Mouse (Mus musculus) gastrocnemius, postnatal 14 days (tissue): ENCODE results near the gene Cbr4. TPM values are rescaled to one million over a fixed set of nuclear protein-coding genes. Genes with fewer than 3 reads are reported as not detected.

Experiments used
- DNase-seq: peaks from one replicate; pipeline ENCODE4 v3.0.0; 2021; ENCODE audit warnings: mixed read lengths
- intact Hi-C: fragments of 180-260 bp; cut with DNase I; formaldehyde crosslinking; loops from one replicate; pipeline ENCODE4 v1.15.1; 2025; ENCODE audit warnings: low total_unique reads
- long read RNA-seq, 2 experiments: library from polyadenylated mRNA; stranded (forward); transcript quantifications; one replicate each; pipeline ENCODE4 v2.0.0; 2021
- total RNA-seq, 2 experiments: library from RNA; stranded (reverse); gene quantifications; 2 replicates each; pipeline ENCODE4 v1.2.3; 2021

Cbr4 gene
- total RNA-seq = 10 to 100 TPM; 32.1 to 36.7 TPM
- long read RNA-seq, experiment 1, full-length matches to known transcripts = 32 of 32 reads
- long read RNA-seq, experiment 1, partial matches to known transcripts = 0 of 32 reads
- long read RNA-seq, experiment 1, other reads (novel, unspliced or antisense) = 0 of 32 reads
- long read RNA-seq, experiment 2, full-length matches to known transcripts = 20 of 22 reads
- long read RNA-seq, experiment 2, partial matches to known transcripts = 1 of 22 reads
- long read RNA-seq, experiment 2, other reads (novel, unspliced or antisense) = 1 of 22 reads

- peak; percentile 81 for DNase-seq
- intact Hi-C loops = loop anchor here (10.0 kb wide), 1 partner anchor 263 kb away; the partner anchor contains the start of gene Sh3rf1
These were observed at the start of gene Cbr4 for GRCm38 (mm10) chr8:61487597-61488156. Cbr4 (plus strand) TSS chr8:61487734.

DNA sequence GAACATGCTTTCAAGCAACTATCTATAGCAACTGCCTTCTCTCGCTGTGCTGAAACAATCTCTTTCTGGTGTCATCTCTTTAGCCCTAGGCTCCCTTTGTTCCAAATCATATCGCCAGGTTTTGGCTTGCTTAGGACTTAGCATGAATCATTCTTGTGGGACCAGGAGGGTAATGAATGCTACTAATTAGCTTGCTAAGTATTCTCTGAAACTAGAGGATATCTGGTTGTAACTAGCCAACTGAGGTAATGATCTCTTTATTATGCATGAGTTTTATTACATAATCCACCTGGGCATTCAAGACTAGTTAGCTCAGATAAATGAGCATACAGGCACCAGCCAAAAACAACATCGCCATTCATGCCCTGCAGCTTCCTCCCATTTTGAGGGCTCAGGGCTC is 44.5 kb upstream of the Cbr4 start:
- intact Hi-C loops = no loop called here
- no peak for DNase-seq

DNA sequence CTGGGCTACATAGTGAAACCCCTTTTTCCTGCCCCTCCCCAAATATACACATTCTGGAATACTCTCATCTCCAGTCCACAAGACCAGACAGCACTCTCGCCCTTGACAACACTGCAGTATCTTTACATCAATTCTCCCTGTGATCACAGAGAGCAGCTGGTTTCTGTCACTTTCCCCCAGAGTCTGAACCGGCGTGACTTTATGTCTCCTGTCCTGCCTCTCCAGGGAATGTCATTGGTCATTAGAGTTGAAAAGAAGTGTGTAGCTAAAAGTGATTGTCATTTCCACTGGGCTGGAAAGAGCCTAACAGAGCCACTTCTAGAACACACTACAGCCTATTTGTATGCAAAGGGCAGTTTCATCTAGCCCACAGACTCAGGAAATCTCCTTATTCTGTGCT is 43.2 kb upstream of the Cbr4 start:
- DNase-seq = no peak
- intact Hi-C loops = no loop called here

- no peak for DNase-seq
- intact Hi-C loops = no loop called here
These were observed 41.2 kb upstream of the Cbr4 start for GRCm38 (mm10) chr8:61446329-61446728.

- DNase-seq = no peak
- intact Hi-C loops = no loop called here
These were observed 39.4 kb upstream of the Cbr4 start for GRCm38 (mm10) chr8:61448100-61448499.

GRCm38 (mm10) chr8:61448881-61449280 is 38.7 kb upstream of the Cbr4 start:
- no peak for DNase-seq
- intact Hi-C loops = no loop called here

DNA sequence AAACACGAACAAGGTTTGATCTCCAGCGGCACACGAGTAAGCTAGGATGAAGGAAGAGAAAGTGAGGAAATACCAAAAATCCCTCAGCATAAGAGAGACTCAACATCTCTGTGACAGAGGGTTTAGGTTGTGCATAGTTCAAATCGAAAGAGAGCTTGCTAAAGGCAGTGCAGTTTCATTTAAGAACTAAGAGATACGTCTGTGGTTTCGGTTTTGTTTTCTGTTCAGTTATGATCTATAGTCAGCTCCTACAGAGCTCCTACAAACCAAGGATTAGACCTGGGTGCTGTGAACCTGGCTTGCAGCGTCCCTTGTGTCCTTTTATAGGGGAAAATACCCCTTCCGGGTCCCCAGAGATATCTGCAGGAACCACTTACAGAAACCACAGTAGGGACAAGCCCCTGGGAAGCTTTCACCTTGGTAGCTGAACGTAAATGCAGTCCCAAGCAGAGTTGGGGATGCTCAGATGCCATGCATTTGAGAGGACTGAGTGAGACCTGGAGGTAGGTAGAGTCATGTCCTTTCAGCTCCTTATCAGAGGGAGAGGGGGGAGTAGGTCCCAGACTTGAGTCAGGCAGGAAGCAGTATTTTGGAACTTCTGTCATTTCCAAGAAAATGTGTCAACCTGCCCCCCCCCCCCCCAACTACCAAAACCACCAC is 36.5 kb upstream of the Cbr4 start:
- no peak for DNase-seq
- intact Hi-C loops = no loop called here

- DNase-seq = no peak
- intact Hi-C loops = no loop called here
These were observed 35.7 kb upstream of the Cbr4 start for GRCm38 (mm10) chr8:61451721-61452337.

DNA sequence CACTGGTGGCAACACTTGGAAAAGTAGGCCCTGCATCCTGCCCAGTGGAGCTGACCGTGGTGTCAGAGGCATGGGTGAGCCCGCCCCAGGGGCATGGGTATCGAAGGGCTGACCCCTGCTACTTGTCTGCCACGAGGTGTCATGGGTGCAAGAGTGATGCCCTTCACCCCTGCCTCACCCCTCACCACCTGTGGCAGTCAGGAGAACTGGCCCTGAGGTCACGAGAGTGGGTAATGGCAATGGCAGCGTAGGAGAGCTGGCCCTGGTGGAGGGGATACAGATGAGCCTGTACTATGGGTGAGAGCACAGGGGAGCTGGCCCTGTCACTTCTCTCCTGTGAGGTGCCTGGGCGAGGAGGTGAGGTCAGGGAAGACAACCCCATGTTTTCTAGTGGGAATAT is 27.8 kb upstream of the Cbr4 start:
- intact Hi-C loops = no loop called here
- DNase-seq = no peak

DNA sequence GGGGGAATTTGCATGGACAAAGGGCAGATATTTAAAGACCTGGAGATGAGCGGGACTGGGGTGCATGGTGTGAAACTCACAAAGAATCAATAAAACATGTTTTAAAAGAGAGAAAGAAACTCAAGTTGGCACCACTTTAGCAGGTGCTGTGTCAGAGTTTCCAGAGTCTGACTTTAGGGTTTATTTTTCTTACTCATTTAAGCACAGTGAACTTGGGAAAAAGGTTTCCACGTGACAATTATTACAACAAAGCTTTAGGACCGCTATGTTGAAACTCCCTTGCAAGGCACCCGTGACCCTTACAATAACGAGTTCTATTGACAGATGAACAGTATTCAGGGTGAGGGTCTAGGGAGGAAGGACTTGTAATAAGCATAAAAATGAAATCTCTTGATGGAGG is 25.3 kb upstream of the Cbr4 start:
- intact Hi-C loops = no loop called here
- DNase-seq = no peak

GRCm38 (mm10) chr8:61464393-61464792 is 23.1 kb upstream of the Cbr4 start:
- DNase-seq = no peak
- intact Hi-C loops = no loop called here

GRCm38 (mm10) chr8:61466696-61467552 is 20.6 kb upstream of the Cbr4 start:
- intact Hi-C loops = no loop called here
- no peak for DNase-seq

GRCm38 (mm10) chr8:61467553-61467815 is 20.1 kb upstream of the Cbr4 start:
- no peak for DNase-seq

GRCm38 (mm10) chr8:61470213-61470612 is 17.3 kb upstream of the Cbr4 start:
- no peak for DNase-seq
- intact Hi-C loops = no loop called here

More at GRCm38 (mm10) chr8:61467553-61467815, 20.1 kb upstream of the Cbr4 start:
- intact Hi-C loops = no loop called here

GRCm38 (mm10) chr8:61475251-61475673 is 12.3 kb upstream of the Cbr4 start:
- no peak for DNase-seq
- intact Hi-C loops = no loop called here

DNA sequence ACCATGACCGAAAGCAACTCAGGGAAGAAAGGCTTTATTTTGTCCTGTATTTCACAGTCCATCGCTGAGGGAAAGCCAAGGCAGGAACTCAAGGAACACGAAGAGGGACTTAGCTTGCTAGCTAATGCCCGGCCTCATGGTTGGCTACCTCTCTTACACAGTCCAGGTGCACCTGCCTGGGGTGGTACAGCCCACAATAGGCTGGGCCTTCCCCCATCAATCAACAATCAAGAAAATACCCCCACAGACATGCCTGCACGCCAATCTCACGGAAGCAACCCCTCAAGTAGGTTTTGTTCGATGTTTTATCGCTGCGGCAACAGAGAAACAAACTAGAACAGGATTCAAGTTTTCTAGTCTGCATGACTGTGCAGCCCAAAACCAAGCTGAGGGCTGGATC is 11.4 kb upstream of the Cbr4 start:
- intact Hi-C loops = no loop called here
- DNase-seq = no peak

DNA sequence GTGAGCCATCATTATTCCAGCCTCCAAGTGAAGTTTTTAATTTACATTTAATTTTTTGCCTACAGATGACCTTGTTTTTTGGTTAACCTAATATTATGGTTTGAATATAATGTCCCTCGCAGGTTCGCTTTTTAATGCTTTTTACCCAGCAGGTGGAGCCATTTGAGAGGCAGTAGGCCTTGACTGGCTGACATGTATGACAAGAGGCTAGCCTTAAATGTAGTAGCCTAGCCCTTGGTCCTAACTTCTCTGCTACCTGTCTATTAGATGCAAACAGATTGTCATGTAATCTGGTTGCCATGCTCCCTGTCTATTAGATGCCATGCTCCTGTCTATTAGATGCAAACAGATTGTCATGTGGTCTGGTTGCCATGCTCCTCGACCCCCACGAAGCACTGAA is 9.4 kb upstream of the Cbr4 start:
- intact Hi-C loops = no loop called here
- DNase-seq = no peak

GRCm38 (mm10) chr8:61478793-61479192 is 8.7 kb upstream of the Cbr4 start:
- intact Hi-C loops = no loop called here

DNA sequence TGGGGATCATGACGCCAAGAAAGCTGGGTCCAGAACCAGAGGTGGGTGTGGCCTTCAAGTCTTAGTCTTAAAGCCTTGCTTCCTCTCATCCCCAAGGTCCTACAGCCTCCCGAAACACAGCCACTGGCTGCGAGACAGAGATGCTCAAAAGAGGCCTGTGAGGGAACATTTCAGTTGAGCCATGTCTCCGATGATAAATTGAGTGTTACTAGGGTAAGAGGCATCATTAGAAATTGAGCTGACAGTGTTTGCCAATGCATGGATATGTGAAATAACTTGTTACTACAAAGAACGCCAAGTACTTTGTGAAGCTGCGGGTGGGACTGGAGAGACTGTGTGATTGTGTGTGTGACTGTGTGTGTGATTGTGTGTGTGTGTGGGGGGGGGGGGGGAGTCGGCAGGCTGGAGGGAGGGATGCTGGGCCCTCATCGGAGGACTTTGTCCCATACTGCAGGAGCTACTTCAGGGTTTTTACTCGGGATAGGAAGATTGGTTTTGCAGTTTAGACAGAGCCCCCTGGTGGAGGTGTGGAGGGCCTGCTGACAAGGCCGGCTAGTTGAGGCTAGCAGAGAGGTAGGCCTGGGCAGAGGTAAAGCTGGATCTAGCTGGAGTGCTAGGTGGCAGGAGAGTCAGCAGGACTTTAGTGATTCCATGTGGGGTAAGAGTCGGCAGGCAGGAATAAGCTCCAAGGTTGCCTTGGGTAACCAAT is 7.9 kb upstream of the Cbr4 start:
- DNase-seq = peak; percentile 64
- intact Hi-C loops = loop anchor here (10.0 kb wide), 1 partner anchor 255 kb away; the partner anchor contains the start of gene Sh3rf1

More at GRCm38 (mm10) chr8:61478793-61479192, 8.7 kb upstream of the Cbr4 start:
- no peak for DNase-seq
